Mouse (Mus musculus) lung, embryonic 14.5 days (tissue): ENCODE data around the gene Unc13b. TPM values are rescaled to one million over a fixed set of nuclear protein-coding genes. Genes with fewer than 3 reads are reported as not detected.

Source experiments
- ATAC-seq: fragments of 200-750 bp; cut with Nextera tagmentation; 2 replicates; pipeline ENCODE4 v1.8.0; 2017; ENCODE audit warnings: mild to moderate bottlenecking, moderate TSS enrichment, moderate library complexity; ENCODE audit not compliant: insufficient read depth
- DNase-seq: peaks from one replicate; pipeline ENCODE4 v3.0.0-alpha.2; 2015
- H3K27ac ChIP-seq: fragments of 300-500 bp; sonication (generic); 2 replicates; pipeline ENCODE4 v1.5.1; 2014; ENCODE audit warnings: low read depth, mild to moderate bottlenecking, moderate library complexity
- H3K27me3 ChIP-seq: fragments of 300-500 bp; sonication (generic); 2 replicates; pipeline ENCODE4 v1.6.1; 2014; ENCODE audit warnings: low read length, control low read depth; ENCODE audit not compliant: insufficient read depth
- H3K36me3 ChIP-seq: fragments of 300-500 bp; sonication (generic); 2 replicates; pipeline ENCODE4 v1.6.1; 2014; ENCODE audit warnings: control low read depth; ENCODE audit not compliant: insufficient read depth
- H3K4me1 ChIP-seq: fragments of 300-500 bp; sonication (generic); 2 replicates; pipeline ENCODE4 v1.6.1; 2014; ENCODE audit warnings: antibody characterized with exemption, control low read depth; ENCODE audit not compliant: insufficient read depth
- H3K4me2 ChIP-seq: fragments of 300-500 bp; sonication (generic); 2 replicates; pipeline ENCODE4 v1.6.1; 2014; ENCODE audit warnings: mild to moderate bottlenecking
- H3K4me3 ChIP-seq: fragments of 300-500 bp; sonication (generic); 2 replicates; pipeline ENCODE4 v1.5.1; 2014; ENCODE audit warnings: low read depth, low read length
- H3K9ac ChIP-seq: fragments of 300-500 bp; sonication (generic); 2 replicates; pipeline ENCODE4 v1.6.1; 2014
- H3K9me3 ChIP-seq: fragments of 300-500 bp; sonication (generic); 2 replicates; pipeline ENCODE4 v1.6.1; 2016; ENCODE audit warnings: low read depth, low read length, control low read depth
- CTCF ChIP-seq: IDR thresholded peaks from 2 replicates; pipeline ENCODE4 v1.5.1; 2016; ENCODE audit warnings: antibody characterized with exemption, low read depth
- WGBS: fragments of 180-500 bp; shearing (Covaris S2); extraction: QIAGEN DNeasy Blood & Tissue Kit; methylation state at CpG from one replicate; pipeline ENCODE4 v1.1.7; 2014; 5-methylcytosine and 5-hydroxymethylcytosine counted together
- polyA plus RNA-seq: library from polyadenylated mRNA; unstranded; fragments of >200 nt; fragmentation: Nextera tagmentation; extraction: Ambion mirVana; gene quantifications from 2 replicates; pipeline ENCODE4 v1.2.1, GENCODE M21; 2014

Unc13b gene
- polyA plus RNA-seq: 7.6 and 8.2 TPM in 2 replicates

DNA sequence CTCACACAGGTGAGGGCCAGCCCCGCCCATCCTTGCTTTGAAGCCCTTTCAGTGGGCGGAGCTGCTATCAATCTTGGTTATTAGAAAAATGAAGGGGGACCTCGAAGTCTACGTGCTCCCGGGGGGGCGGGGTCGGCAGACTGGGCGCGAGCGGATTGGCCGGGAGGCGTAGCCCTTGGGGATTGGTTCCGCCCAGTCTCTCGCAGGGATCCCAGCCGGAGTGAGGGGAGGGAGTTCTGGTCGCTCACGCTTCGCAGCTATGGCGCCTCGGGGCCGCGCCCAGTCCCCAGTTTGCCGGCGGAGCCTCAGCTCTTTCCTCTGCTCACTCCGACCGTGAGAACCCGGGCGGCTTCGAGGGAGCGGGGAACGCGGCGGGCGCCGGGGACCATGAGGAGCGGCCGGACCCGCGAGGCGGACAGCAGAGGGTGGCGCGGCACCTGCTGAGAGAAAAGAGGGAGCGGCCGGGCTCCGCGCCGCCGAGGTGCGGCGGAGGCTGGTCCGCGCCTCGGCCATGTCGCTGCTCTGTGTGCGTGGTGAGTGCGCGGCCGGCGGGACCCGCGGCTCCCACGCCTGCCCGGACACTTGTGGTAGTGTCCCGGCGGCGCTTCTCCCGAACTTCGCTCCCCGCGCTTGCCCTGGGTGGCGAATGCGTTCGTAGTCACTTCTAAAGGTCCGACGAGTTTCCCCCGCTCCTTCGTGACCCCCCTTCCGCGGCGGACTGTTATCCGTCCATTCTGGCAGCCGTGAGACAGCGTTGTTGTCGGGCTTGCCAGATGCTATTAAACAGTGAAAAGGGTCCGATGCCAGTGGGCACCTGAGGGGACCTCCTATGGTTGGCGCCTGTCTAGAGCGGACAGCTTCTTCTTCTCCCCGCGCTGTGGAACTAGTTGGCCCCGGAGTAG is at the start of gene Unc13b:
Gene Unc13b, plus strand, starts transcription at position 201 of the 902 bp plus-strand sequence.
- H3K4me3 ChIP-seq: peak within 1 kb of the TSS; percentile 66
- H3K4me2 ChIP-seq: peak within 1 kb of the TSS; percentile 90
- ATAC-seq (peak; percentile 98), DNase-seq (peak; percentile 93)
- H3K9me3 ChIP-seq: no peaks in the 10 kb centered on the region
- peaks cover 10% of the 10 kb centered on the region for H3K27me3 ChIP-seq
- no peak for TF ChIP-seq CTCF
- peak within 1 kb of the TSS; percentile 71; the same call in 1 of the 2 replicates for H3K27ac ChIP-seq
- no peaks in the 10 kb centered on the region for H3K4me1 ChIP-seq
- peak within 1 kb of the TSS; percentile 59 for H3K9ac ChIP-seq
- WGBS: under 1% methylated on average over 90 of the region's 90 CpGs
- H3K36me3 ChIP-seq: no peaks in the 10 kb centered on the region

DNA sequence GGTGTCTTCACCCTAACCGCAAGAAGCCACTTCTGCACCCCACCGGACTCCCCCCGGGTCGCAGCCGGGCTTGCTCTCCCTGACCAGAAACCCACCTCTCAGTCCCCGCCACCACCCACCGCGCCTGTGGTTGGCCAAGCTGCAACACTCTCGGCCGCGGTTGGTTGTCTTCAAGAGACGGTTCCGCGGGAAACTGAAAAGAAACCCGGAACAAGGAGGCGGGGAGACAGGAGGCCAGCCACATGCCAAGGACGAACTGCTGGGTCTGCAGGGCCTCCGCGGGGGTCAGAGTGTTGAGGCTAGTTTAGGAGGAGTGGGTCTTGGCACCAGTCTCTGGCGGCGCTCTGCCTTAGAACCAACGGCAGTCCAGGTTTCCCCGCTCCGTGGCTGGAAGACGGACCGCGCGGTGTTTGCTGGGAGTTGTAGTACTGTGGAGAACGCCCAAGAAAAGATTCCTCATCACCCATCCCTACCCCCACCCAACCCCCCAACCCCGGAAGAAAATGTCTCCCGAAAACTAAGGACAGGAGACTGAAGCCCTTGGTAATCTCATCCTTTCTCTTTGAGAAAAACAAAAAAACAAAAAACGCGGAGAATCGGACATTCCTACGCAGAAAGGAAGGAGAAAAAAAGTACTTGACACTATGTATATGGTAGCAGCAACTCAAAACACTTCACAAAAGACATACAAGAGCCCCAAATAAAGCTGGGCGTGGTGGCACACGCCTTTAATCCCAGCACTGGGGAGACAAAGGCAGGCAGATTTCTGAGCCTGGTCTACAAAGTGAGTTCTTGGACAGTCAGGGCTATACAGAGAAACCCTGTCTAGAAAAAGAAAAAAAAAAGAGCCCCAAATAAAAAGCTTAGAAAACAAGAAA is 48.4 kb upstream of the Unc13b start, which contains the start of gene Fancg:
Gene Fancg, minus strand, starts transcription at position 346 of the 878 bp plus-strand sequence.
- Histone ChIP-seq H3K4me2 (peak within 1 kb of the TSS; percentile 81), H3K9me3 (no peaks in the 10 kb centered on the region), H3K9ac (peak within 1 kb of the TSS; percentile 72), H3K27me3 (no peaks in the 10 kb centered on the region), H3K27ac (peak within 1 kb of the TSS; percentile 68; the same call in 1 of the 2 replicates), H3K4me1 (0 out of 2 replicates have a peak, but pooled peaks cover 3% of the 10 kb centered on the region), H3K4me3 (peak within 1 kb of the TSS; percentile 61), H3K36me3 (0 out of 2 replicates have a peak, but pooled peaks cover 6% of the 10 kb centered on the region)
- TF ChIP-seq CTCF: no peak
- ATAC-seq: peak; percentile 94
- peak; percentile 91 for DNase-seq
- WGBS: 1% methylated on average over 37 of the region's 37 CpGs

DNA sequence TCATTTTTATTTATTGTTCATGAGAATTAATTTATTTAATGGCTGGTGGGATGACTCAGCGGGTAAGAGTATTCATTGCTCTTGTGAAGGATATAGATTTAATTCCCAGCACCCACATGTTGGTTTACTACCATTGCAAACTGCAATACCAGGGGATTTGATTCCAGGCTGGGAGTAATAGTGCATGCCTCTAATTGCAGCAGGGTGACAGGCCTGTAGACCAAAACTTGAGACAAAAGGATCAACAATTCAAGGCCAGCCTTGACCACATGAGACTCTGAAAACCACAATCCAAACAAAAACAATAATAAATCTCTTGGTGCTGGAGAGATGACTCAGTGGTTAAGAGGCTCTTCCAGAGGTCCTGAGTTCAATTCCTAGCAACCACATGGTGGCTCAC is 46.7 kb upstream of the Unc13b start:
- Histone ChIP-seq H3K27me3 (no peaks in the 10 kb centered on the region), H3K4me2 (no peak overlapping the region), H3K9me3 (no peaks in the 10 kb centered on the region), H3K27ac (no peak overlapping the region), H3K4me3 (no peak overlapping the region), H3K9ac (no peak overlapping the region), H3K4me1 (0 out of 2 replicates have a peak, but pooled peaks cover 3% of the 10 kb centered on the region), H3K36me3 (peaks cover 6% of the 10 kb centered on the region; the same call in 1 of the 2 replicates)
- 95% methylated on average over 1 of the region's 1 CpGs for WGBS
- TF ChIP-seq CTCF: no peak
- ATAC-seq (no peak), DNase-seq (no peak)

DNA sequence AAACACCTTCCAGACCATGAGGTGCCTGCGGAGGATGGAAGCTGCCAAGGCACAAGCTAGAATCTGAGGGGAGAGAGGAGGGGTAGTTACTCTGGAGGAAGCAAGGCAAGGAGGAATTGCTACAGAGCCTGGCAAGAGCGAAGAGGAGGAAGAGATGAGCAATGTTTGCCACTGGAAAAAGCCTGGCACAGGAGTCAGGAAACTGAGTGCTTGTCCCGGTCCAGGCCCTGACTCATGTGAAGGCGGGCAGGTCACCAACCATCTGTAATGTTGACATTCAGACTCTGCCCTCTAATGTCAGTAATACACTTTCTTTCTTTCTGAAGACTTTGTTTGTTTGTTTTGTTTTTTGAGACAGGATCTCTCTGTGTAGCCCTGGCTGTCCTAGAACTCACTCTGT is 40.6 kb upstream of the Unc13b start:
- H3K4me3 ChIP-seq: no peak overlapping the region
- no peak overlapping the region for H3K9ac ChIP-seq
- no peak overlapping the region for H3K27ac ChIP-seq
- H3K27me3 ChIP-seq: no peaks in the 10 kb centered on the region
- DNase-seq (no peak), ATAC-seq (no peak)
- H3K9me3 ChIP-seq: no peaks in the 10 kb centered on the region
- H3K36me3 ChIP-seq: peaks cover 58% of the 10 kb centered on the region
- no peak for TF ChIP-seq CTCF
- no peaks in the 10 kb centered on the region for H3K4me1 ChIP-seq
- H3K4me2 ChIP-seq: no peak overlapping the region
- WGBS: 84% methylated on average over 4 of the region's 4 CpGs

DNA sequence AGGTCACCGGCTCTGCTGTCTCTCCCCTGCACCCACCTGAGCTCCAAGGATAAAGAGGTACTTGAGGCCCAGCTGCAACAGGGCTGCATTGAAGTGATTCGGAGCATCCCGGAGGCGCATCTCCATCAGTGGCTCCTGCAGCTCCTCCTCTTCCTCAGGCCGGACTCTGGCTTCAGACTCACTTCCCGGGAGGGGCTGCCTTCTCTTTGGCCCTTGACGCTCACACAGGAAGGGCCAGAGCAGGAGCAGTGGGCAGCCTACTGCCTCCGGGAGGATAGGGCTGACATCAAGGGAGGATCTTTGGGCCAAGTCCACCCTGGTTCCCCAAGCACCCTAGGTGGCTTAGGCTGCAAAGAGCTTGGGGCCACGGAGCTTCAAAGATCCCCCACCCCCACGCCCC is 39.6 kb upstream of the Unc13b start:
- Histone ChIP-seq H3K27ac (no peak overlapping the region), H3K4me2 (no peak overlapping the region), H3K4me1 (no peaks in the 10 kb centered on the region), H3K9me3 (no peaks in the 10 kb centered on the region), H3K36me3 (peaks cover 62% of the 10 kb centered on the region), H3K27me3 (no peaks in the 10 kb centered on the region), H3K4me3 (no peak overlapping the region), H3K9ac (no peak overlapping the region)
- no peak for TF ChIP-seq CTCF
- no peak for ATAC-seq
- no peak for DNase-seq
- 91% methylated on average over 10 of the region's 10 CpGs for WGBS

DNA sequence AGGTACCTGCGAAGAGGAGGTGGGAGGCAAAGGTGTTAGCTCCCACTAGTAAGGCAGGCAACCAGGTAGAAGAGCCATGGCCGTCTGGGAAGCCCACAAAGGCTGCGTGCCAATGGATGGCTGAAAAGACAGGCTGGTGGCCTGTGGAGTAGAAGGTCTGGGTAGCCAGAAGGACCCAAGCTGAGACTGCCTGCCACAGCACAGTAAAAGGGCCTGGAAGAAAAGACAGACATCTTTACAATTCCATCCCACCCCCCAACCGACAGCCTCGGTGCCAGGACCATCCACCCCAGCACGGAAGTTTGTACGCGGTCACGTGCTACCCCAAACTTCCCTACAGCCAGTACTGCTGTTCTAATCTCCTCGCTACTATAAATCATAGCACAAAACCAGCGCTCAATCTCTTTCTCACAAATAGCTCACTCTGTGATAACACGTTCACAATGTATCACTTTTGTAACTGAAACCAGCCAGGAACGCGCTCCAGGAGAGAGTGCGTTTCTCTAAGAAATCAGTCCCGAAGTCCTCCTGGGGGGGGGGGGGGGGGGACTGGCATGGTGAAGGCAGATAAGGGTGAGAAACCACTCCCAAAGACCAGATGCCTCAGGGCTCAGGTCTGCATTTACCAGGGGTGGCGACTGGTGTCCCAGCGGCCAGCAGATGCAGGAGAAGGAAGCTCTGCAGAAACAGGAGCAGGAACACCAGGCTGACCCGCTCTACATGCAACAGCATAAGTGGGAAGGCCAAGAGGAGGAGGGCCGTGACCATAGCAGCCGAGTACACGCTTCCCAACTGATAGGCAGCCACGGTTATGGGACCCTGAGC is 38.9 kb upstream of the Unc13b start:
- no peak for DNase-seq
- Histone ChIP-seq H3K4me3 (no peak overlapping the region), H3K9me3 (no peaks in the 10 kb centered on the region), H3K9ac (no peak overlapping the region), H3K4me1 (0 out of 2 replicates have a peak, but pooled peaks cover 3% of the 10 kb centered on the region), H3K36me3 (peaks cover 62% of the 10 kb centered on the region), H3K4me2 (no peak overlapping the region), H3K27ac (no peak overlapping the region), H3K27me3 (no peaks in the 10 kb centered on the region)
- no peak for ATAC-seq
- 89% methylated on average over 23 of the region's 23 CpGs for WGBS
- TF ChIP-seq CTCF: no peak
